Mouse (Mus musculus) kidney, postnatal 0 days (tissue): ENCODE measurements around the gene Cdk2ap2. TPM values are rescaled to one million over a fixed set of nuclear protein-coding genes. Genes with fewer than 3 reads are reported as not detected.
"Not testable (repeated sequence)": the region's sequence is repeated elsewhere in the genome, so short reads cannot be mapped to it uniquely, and the experiment has no call there.

Experiments
- ATAC-seq: fragments of 200-750 bp; cut with Nextera tagmentation; replicated peaks from 2 replicates; pipeline ENCODE4 v1.8.0; 2017; ENCODE audit warnings: low read depth, moderate number of reproducible peaks, moderate TSS enrichment, moderate library complexity; ENCODE audit not compliant: low FRiP score
- DNase-seq: peaks from one replicate; pipeline ENCODE4 v3.0.0-alpha.2; 2016; ENCODE audit warnings: low spot score
- H3K27ac ChIP-seq: fragments of 300-500 bp; sonication (generic); 2 replicates; pipeline ENCODE4 v1.5.1; 2014; ENCODE audit warnings: mild to moderate bottlenecking
- H3K27me3 ChIP-seq: fragments of 300-500 bp; sonication (generic); 2 replicates; pipeline ENCODE4 v1.6.1; 2014; ENCODE audit warnings: low read length, mixed read lengths; ENCODE audit not compliant: insufficient read depth
- H3K36me3 ChIP-seq: fragments of 300-500 bp; sonication (generic); 2 replicates; pipeline ENCODE4 v1.6.1; 2014; ENCODE audit warnings: low read length, mixed read lengths; ENCODE audit not compliant: insufficient read depth
- H3K4me1 ChIP-seq: fragments of 300-500 bp; sonication (generic); replicated peaks from 2 replicates; pipeline ENCODE4 v1.6.1; 2014; ENCODE audit warnings: antibody characterized with exemption, low read length, mixed read lengths; ENCODE audit not compliant: insufficient read depth
- H3K4me2 ChIP-seq: fragments of 300-500 bp; sonication (generic); 2 replicates; pipeline ENCODE4 v1.6.1; 2014; ENCODE audit warnings: mild to moderate bottlenecking, low read length, moderate library complexity, mixed read lengths
- H3K4me3 ChIP-seq: fragments of 300-500 bp; sonication (generic); replicated peaks from 2 replicates; pipeline ENCODE4 v1.5.1; 2014; ENCODE audit warnings: low read depth, low read length
- H3K9ac ChIP-seq: fragments of 300-500 bp; sonication (generic); 2 replicates; pipeline ENCODE4 v1.6.1; 2014; ENCODE audit warnings: low read depth, low read length
- H3K9me3 ChIP-seq: fragments of 300-500 bp; sonication (generic); replicated peaks from 2 replicates; pipeline ENCODE4 v1.6.1; 2016; ENCODE audit warnings: low read length, inconsistent platforms, mixed read lengths
- CTCF ChIP-seq: IDR thresholded peaks from 2 replicates; pipeline ENCODE4 v1.5.1; 2016; ENCODE audit warnings: antibody characterized with exemption, low read depth, mild to moderate bottlenecking, moderate library complexity
- WGBS: fragments of 180-500 bp; shearing (Covaris S2); extraction: QIAGEN DNeasy Blood & Tissue Kit; methylation state at CpG from one replicate; pipeline ENCODE4 v1.1.7; 2014; 5-methylcytosine and 5-hydroxymethylcytosine counted together
- polyA plus RNA-seq: library from polyadenylated mRNA; unstranded; fragments of >200 nt; fragmentation: Nextera tagmentation; extraction: Ambion mirVana; gene quantifications from 2 replicates; pipeline ENCODE4 v1.2.1, GENCODE M21; 2015

Cdk2ap2 gene
- polyA plus RNA-seq, 1 experiment from 2014 or later = 107 TPM

- no peaks in the 10 kb centered on the region; the same call in 1 of the 2 replicates for H3K36me3 ChIP-seq
- H3K4me3 ChIP-seq = no peak overlapping the region
- H3K9ac ChIP-seq = no peak overlapping the region
- H3K4me2 ChIP-seq = no peak overlapping the region
- no peaks in the 10 kb centered on the region for H3K27me3 ChIP-seq
- WGBS = 84% methylated on average over 7 of the region's 7 CpGs
- no peak for DNase-seq
- TF ChIP-seq CTCF = no peak
- no peak overlapping the region for H3K27ac ChIP-seq
- no peaks in the 10 kb centered on the region for H3K9me3 ChIP-seq
- H3K4me1 ChIP-seq = peaks cover 22% of the 10 kb centered on the region
- no peak for ATAC-seq
Observed at GRCm38 (mm10) chr19:4122411-4123370, 25.7 kb downstream of the Cdk2ap2 start.

DNA sequence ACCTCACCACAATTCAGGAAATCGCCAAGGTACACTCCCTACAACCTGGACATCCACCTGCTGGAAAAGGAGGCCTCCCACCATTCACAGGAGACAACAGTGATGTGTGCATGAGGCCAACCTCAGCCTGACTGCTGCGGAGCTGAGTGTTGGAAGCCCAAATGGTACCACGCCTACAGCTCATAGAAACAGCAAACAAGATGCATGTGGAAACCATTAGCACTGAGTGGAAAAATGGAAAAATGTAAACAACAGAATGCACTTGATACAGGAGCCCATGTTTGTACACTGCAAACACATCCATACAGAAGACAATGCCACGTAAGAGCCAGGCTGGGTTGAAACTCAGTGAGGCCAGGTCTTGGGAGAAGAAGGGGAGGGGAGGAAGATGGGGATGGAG, 27.4 kb downstream of the Cdk2ap2 start:
- TF ChIP-seq CTCF = no peak
- Histone ChIP-seq H3K9ac (no peak overlapping the region), H3K27ac (no peak overlapping the region), H3K27me3 (no peaks in the 10 kb centered on the region), H3K36me3 (peaks cover 6% of the 10 kb centered on the region), H3K9me3 (no peaks in the 10 kb centered on the region), H3K4me2 (no peak overlapping the region), H3K4me3 (no peak overlapping the region), H3K4me1 (peaks cover 22% of the 10 kb centered on the region)
- 72% methylated on average over 4 of the region's 4 CpGs for WGBS
- ATAC-seq (no peak), DNase-seq (no peak)

DNA sequence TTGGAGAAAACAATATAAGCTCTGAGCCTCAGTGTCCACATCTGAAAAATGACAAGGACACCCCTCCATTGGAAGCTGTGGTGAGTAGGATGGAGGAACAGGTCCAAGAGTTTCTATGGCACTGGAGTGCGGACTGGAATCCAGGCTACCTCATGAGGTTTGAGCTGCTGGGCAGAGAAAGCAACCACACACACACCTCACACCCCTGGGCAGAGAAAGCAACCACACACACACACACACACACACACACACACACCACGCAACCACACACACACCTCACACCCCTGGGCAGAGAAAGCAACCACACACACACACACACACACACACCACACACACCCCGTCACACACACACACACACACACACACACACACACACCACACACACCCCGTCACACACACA, 28.3 kb downstream of the Cdk2ap2 start:
- peaks cover 11% of the 10 kb centered on the region for H3K36me3 ChIP-seq
- ATAC-seq = peak; percentile 15; the same call in 1 of the 2 replicates
- H3K9me3 ChIP-seq, DNase-seq, H3K27me3 ChIP-seq: not testable (repeated sequence)
- H3K4me3 ChIP-seq = peak overlapping the region; percentile 77
- peak overlapping the region; percentile 91 for H3K9ac ChIP-seq
- peak overlapping the region; percentile 54; the same call in 1 of the 2 replicates for H3K27ac ChIP-seq
- H3K4me2 ChIP-seq = peak overlapping the region; percentile 84
- H3K4me1 ChIP-seq = peaks cover 21% of the 10 kb centered on the region
- 16% methylated on average over 2 of the region's 4 CpGs for WGBS

- Histone ChIP-seq H3K4me3 (peak within 1 kb of the TSS; percentile 77), H3K9ac (peak within 1 kb of the TSS; percentile 91), H3K36me3 (peaks cover 11% of the 10 kb centered on the region), H3K9me3 (no peaks in the 10 kb centered on the region), H3K4me2 (peak within 1 kb of the TSS; percentile 84), H3K27me3 (no peaks in the 10 kb centered on the region), H3K4me1 (peaks cover 14% of the 10 kb centered on the region; the same call in 1 of the 2 replicates), H3K27ac (peak within 1 kb of the TSS; percentile 66)
- DNase-seq (peak; percentile 100), ATAC-seq (peak; percentile 94)
- under 1% methylated on average over 64 of the region's 64 CpGs for WGBS
- peak; percentile 78 for TF ChIP-seq CTCF
Observed at GRCm38 (mm10) chr19:4125741-4126696, 29.0 kb downstream of the Cdk2ap2 start, which contains the start of gene Aip. TSS of gene Aip (minus strand) at chr19:4125858.

DNA sequence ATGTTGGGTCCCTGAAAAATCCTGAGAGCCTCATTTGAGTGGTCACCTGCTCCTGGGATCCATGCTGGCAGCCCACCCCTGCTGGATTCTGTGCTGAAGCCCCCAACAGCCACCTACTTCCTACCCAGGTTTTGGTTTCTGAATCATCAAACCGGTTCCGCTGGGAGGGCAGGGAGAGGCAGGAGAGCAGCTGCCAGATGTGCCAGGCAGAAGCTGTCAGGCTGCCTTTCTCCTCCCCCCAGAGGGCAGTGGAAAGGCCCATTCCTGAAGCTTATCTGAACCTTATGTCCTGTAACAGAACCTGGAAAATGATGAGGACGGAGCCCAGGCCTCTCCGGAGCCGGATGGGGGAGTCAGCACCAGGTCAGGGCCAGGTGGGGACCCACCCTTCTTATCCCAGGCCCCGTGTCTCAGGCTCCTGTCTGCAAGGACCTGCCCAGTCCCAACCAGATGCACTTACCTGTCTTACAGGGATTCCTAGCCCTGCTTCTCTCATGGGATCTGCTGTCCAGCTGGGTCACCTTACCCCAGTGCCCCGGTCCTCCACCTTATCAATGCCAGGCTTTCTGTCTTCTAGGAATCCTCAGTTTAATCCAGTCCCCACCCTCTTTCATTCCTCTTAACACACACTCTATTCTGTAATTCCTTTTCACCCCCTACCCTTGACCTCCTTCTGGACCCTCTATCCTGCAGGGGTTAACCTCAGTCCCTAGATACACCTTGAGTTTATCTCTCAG, 29.9 kb downstream of the Cdk2ap2 start:
- H3K36me3 ChIP-seq = peaks cover 20% of the 10 kb centered on the region
- H3K9ac ChIP-seq = peak overlapping the region; percentile 91
- peak overlapping the region; percentile 66; the same call in 1 of the 2 replicates for H3K27ac ChIP-seq
- no peak for TF ChIP-seq CTCF
- no peaks in the 10 kb centered on the region for H3K27me3 ChIP-seq
- peak; percentile 19 for DNase-seq
- H3K4me2 ChIP-seq = peak overlapping the region; percentile 84
- peaks cover 13% of the 10 kb centered on the region; the same call in 1 of the 2 replicates for H3K4me1 ChIP-seq
- WGBS = 34% methylated on average over 7 of the region's 7 CpGs
- H3K4me3 ChIP-seq = peak overlapping the region; percentile 77
- ATAC-seq = no peak
- no peaks in the 10 kb centered on the region for H3K9me3 ChIP-seq
